Mouse (Mus musculus) ES-Bruce4 (cell line): ENCODE results near the gene Trafd1.

Source experiments
- CTCF ChIP-seq: IDR thresholded peaks from one replicate; pipeline ENCODE4 v1.8.1; 2011; ENCODE audit warnings: low read depth, low read length
- POLR2A ChIP-seq: IDR thresholded peaks from one replicate; pipeline ENCODE4 v1.8.1; 2011; ENCODE audit warnings: low read length; ENCODE audit not compliant: insufficient read depth

GRCm38 (mm10) chr5:121335426-121335825, 50.0 kb downstream of the Trafd1 start:
- no peak for TF ChIP-seq CTCF
- TF ChIP-seq POLR2A, result no peak
